Mouse (Mus musculus) midbrain, embryonic 13.5 days (tissue): ENCODE data around the gene Fibcd1. TPM values are rescaled to one million over a fixed set of nuclear protein-coding genes. Genes with fewer than 3 reads are reported as not detected.

Experiments used
- ATAC-seq: fragments of 200-750 bp; cut with Nextera tagmentation; 2 replicates; pipeline ENCODE4 v1.8.0; 2017; ENCODE audit warnings: mild to moderate bottlenecking, moderate TSS enrichment, moderate library complexity
- H3K27ac ChIP-seq: fragments of 300-500 bp; sonication (generic); 2 replicates; pipeline ENCODE4 v1.5.1; 2015; ENCODE audit warnings: inconsistent platforms, mild to moderate bottlenecking, moderate library complexity
- H3K27me3 ChIP-seq: fragments of 300-500 bp; sonication (generic); 2 replicates; pipeline ENCODE4 v1.6.1; 2015; ENCODE audit warnings: mild to moderate bottlenecking, inconsistent platforms
- H3K36me3 ChIP-seq: fragments of 300-500 bp; sonication (generic); 2 replicates; pipeline ENCODE4 v1.6.1; 2015; ENCODE audit warnings: mild to moderate bottlenecking, inconsistent platforms
- H3K4me1 ChIP-seq: fragments of 300-500 bp; sonication (generic); replicated peaks from 2 replicates; pipeline ENCODE4 v1.6.1; 2015; ENCODE audit warnings: inconsistent platforms
- H3K4me2 ChIP-seq: fragments of 300-500 bp; sonication (generic); replicated peaks from 2 replicates; pipeline ENCODE4 v1.6.1; 2015; ENCODE audit warnings: moderate library complexity, mild to moderate bottlenecking, inconsistent platforms
- H3K4me3 ChIP-seq: fragments of 300-500 bp; sonication (generic); replicated peaks from 2 replicates; pipeline ENCODE4 v1.5.1; 2015; ENCODE audit warnings: mild to moderate bottlenecking, inconsistent platforms
- H3K9ac ChIP-seq: fragments of 300-500 bp; sonication (generic); replicated peaks from 2 replicates; pipeline ENCODE4 v1.6.1; 2015; ENCODE audit warnings: mild to moderate bottlenecking, inconsistent platforms
- H3K9me3 ChIP-seq: fragments of 300-500 bp; sonication (generic); 2 replicates; pipeline ENCODE4 v1.6.1; 2016; ENCODE audit warnings: mild to moderate bottlenecking, inconsistent platforms
- WGBS: fragments of 180-500 bp; shearing (Covaris S2); methylation state at CpG from one replicate; pipeline ENCODE4 v1.1.7; 2015; 5-methylcytosine and 5-hydroxymethylcytosine counted together
- polyA plus RNA-seq: library from polyadenylated mRNA; unstranded; fragments of >200 nt; fragmentation: Nextera tagmentation; extraction: Ambion mirVana; gene quantifications from 2 replicates; pipeline ENCODE4 v1.2.1, GENCODE M21; 2015

Fibcd1 gene
- polyA plus RNA-seq, 1 experiment from 2014 or later: 11.2 TPM

- WGBS: 49% methylated on average over 12 of the region's 12 CpGs
- H3K4me2 ChIP-seq: no peak overlapping the region
- no peak for ATAC-seq
- no peaks in the 10 kb centered on the region for H3K36me3 ChIP-seq
- peaks cover 30% of the 10 kb centered on the region for H3K4me1 ChIP-seq
- H3K27ac ChIP-seq: no peak overlapping the region
- no peaks in the 10 kb centered on the region for H3K9me3 ChIP-seq
- H3K27me3 ChIP-seq: peaks cover 47% of the 10 kb centered on the region
- no peak overlapping the region for H3K4me3 ChIP-seq
- H3K9ac ChIP-seq: no peak overlapping the region
These were observed 4.3 kb upstream of the Fibcd1 start for GRCm38 (mm10) chr2:31850141-31850540.

GRCm38 (mm10) chr2:31847908-31848307 lies 2.1 kb upstream of the Fibcd1 start:
- Histone ChIP-seq H3K9me3 (no peaks in the 10 kb centered on the region), H3K4me1 (peaks cover 32% of the 10 kb centered on the region), H3K4me2 (no peak overlapping the region), H3K4me3 (no peak overlapping the region), H3K9ac (no peak overlapping the region), H3K27ac (no peak overlapping the region), H3K36me3 (no peaks in the 10 kb centered on the region), H3K27me3 (peaks cover 66% of the 10 kb centered on the region)
- 0 out of 2 replicates have a peak, but pooled peaks have one; percentile 24 for ATAC-seq
- WGBS: 21% methylated on average over 6 of the region's 6 CpGs

- H3K36me3 ChIP-seq: no peaks in the 10 kb centered on the region
- H3K27ac ChIP-seq: no peak overlapping the region
- peak overlapping the region; percentile 53 for H3K4me3 ChIP-seq
- peak overlapping the region; percentile 80 for H3K4me2 ChIP-seq
- H3K9me3 ChIP-seq: no peaks in the 10 kb centered on the region
- peaks cover 69% of the 10 kb centered on the region for H3K27me3 ChIP-seq
- ATAC-seq: no peak
- peaks cover 32% of the 10 kb centered on the region for H3K4me1 ChIP-seq
- WGBS: 4% methylated on average over 35 of the region's 35 CpGs
- peak overlapping the region; percentile 69 for H3K9ac ChIP-seq
These were observed 1.2 kb upstream of the Fibcd1 start for GRCm38 (mm10) chr2:31846692-31847660.

- ATAC-seq: peak; percentile 37
- Histone ChIP-seq H3K4me1 (peaks cover 35% of the 10 kb centered on the region), H3K9ac (peak overlapping the region; percentile 69), H3K36me3 (no peaks in the 10 kb centered on the region), H3K4me2 (peak overlapping the region; percentile 80), H3K27ac (no peak overlapping the region), H3K27me3 (peaks cover 64% of the 10 kb centered on the region), H3K4me3 (peak overlapping the region; percentile 53), H3K9me3 (no peaks in the 10 kb centered on the region)
- 2% methylated on average over 23 of the region's 26 CpGs for WGBS
These were observed 301 bp downstream of the Fibcd1 start for GRCm38 (mm10) chr2:31845512-31845895.

- H3K27me3 ChIP-seq: peaks cover 71% of the 10 kb centered on the region
- H3K9me3 ChIP-seq: no peaks in the 10 kb centered on the region
- peak overlapping the region; percentile 52; the same call in 1 of the 2 replicates for H3K27ac ChIP-seq
- peak overlapping the region; percentile 53 for H3K4me3 ChIP-seq
- H3K9ac ChIP-seq: no peak overlapping the region
- 1% methylated on average over 10 of the region's 10 CpGs for WGBS
- H3K4me1 ChIP-seq: peaks cover 31% of the 10 kb centered on the region
- ATAC-seq: peak; percentile 78
- H3K36me3 ChIP-seq: no peaks in the 10 kb centered on the region
- H3K4me2 ChIP-seq: peak overlapping the region; percentile 80
These were observed 1.1 kb downstream of the Fibcd1 start for GRCm38 (mm10) chr2:31844729-31845136.

GRCm38 (mm10) chr2:31838868-31839267 lies 6.9 kb downstream of the Fibcd1 start:
- H3K9ac ChIP-seq: no peak overlapping the region
- no peak for ATAC-seq
- H3K4me3 ChIP-seq: no peak overlapping the region
- peaks cover 30% of the 10 kb centered on the region for H3K4me1 ChIP-seq
- no peak overlapping the region for H3K4me2 ChIP-seq
- no peaks in the 10 kb centered on the region for H3K36me3 ChIP-seq
- peaks cover 34% of the 10 kb centered on the region for H3K27me3 ChIP-seq
- H3K9me3 ChIP-seq: no peaks in the 10 kb centered on the region
- 45% methylated on average over 1 of the region's 1 CpGs for WGBS
- no peak overlapping the region for H3K27ac ChIP-seq

DNA sequence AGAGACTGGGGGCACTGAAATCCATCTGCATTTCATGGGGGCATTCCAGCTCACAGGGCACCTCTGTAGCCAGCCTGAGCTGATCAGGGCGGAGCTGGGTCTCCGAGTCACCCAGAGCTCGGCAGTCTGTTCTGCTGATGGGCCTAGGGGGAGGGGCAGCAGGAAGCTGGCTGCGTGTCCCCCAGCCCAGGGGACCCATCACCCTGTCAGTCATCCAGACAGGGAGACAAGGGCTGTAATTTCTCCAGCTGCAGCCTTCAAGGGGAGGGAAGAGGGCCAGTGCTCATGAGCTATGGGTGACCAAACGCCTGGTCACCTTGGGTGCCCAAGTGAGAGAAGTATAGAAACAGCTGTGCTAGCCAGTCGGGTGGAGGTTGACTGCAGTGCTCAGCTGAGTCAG lies 8.8 kb downstream of the Fibcd1 start:
- Histone ChIP-seq H3K4me3 (no peak overlapping the region), H3K9me3 (no peaks in the 10 kb centered on the region), H3K27ac (no peak overlapping the region), H3K27me3 (peaks cover 24% of the 10 kb centered on the region; the same call in 1 of the 2 replicates), H3K4me1 (peaks cover 30% of the 10 kb centered on the region), H3K36me3 (no peaks in the 10 kb centered on the region), H3K4me2 (no peak overlapping the region), H3K9ac (peak overlapping the region; percentile 6; the same call in 1 of the 2 replicates)
- ATAC-seq: no peak
- WGBS: 32% methylated on average over 6 of the region's 6 CpGs

GRCm38 (mm10) chr2:31836091-31836490 lies 9.7 kb downstream of the Fibcd1 start:
- ATAC-seq: no peak
- Histone ChIP-seq H3K4me3 (no peak overlapping the region), H3K9ac (no peak overlapping the region), H3K4me2 (no peak overlapping the region), H3K27me3 (peaks cover 28% of the 10 kb centered on the region; the same call in 1 of the 2 replicates), H3K36me3 (no peaks in the 10 kb centered on the region), H3K9me3 (no peaks in the 10 kb centered on the region), H3K4me1 (peaks cover 27% of the 10 kb centered on the region), H3K27ac (peak overlapping the region; percentile 19; the same call in 1 of the 2 replicates)
- WGBS: 52% methylated on average over 10 of the region's 10 CpGs

DNA sequence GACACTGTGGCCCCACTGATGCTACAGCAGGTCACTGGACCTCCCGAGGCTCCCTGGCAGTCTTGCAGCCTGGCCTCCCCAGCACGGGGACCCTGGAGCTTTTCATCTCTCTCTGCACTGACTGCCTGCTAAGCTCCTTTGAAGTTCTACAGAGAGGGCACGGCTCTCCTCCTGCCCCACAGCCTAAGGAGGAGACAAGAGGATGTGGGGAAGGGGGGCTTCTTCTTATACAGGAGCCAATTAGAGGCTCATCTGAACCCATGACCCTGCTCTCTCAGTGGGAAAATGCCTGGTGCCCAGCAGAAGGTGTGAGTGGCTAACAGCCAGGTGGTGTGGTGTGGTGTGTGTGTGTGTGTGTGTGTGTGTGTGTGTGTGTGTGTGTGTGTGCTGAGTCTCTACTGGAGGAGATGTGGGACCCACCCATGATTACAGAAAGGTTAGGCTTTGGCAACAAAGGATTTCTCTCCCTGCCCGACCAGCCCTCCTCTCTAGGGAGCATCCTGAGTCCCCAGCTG lies 17.4 kb downstream of the Fibcd1 start:
- H3K9ac ChIP-seq: no peak overlapping the region
- peak overlapping the region; percentile 73 for H3K27ac ChIP-seq
- H3K36me3 ChIP-seq: no peaks in the 10 kb centered on the region
- H3K9me3 ChIP-seq: no peaks in the 10 kb centered on the region
- H3K4me2 ChIP-seq: no peak overlapping the region
- no peak overlapping the region for H3K4me3 ChIP-seq
- peak; percentile 55; the same call in 1 of the 2 replicates for ATAC-seq
- 11% methylated on average over 4 of the region's 4 CpGs for WGBS
- H3K27me3 ChIP-seq: 0 out of 2 replicates have a peak, but pooled peaks cover 11% of the 10 kb centered on the region
- peaks cover 58% of the 10 kb centered on the region for H3K4me1 ChIP-seq

DNA sequence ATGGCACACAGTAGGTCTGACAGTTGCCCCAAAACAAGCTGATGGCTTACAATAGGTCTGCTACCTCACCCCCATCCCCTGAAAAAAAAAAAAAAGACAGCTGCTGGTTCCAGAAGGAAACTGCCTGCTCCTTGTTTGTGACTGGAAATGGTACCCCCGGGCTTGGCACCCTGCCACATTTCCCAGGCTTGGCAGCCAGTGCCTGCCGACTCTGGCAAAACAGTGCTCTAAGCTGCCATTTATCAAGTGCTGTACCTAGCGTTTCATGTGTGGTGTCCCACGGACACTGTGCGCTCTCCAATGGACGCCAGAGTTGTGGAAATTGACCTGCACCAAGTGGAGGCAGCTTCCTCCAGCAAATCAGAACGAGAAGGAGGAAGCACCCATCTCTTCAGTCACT lies 17.9 kb downstream of the Fibcd1 start:
- WGBS: 43% methylated on average over 7 of the region's 7 CpGs
- Histone ChIP-seq H3K4me1 (peaks cover 63% of the 10 kb centered on the region), H3K4me3 (no peak overlapping the region), H3K9ac (no peak overlapping the region), H3K36me3 (no peaks in the 10 kb centered on the region), H3K27ac (peak overlapping the region; percentile 73), H3K9me3 (no peaks in the 10 kb centered on the region), H3K4me2 (no peak overlapping the region), H3K27me3 (0 out of 2 replicates have a peak, but pooled peaks cover 11% of the 10 kb centered on the region)
- ATAC-seq: 0 out of 2 replicates have a peak, but pooled peaks have one; percentile 24

- Histone ChIP-seq H3K4me1 (peaks cover 78% of the 10 kb centered on the region), H3K4me2 (no peak overlapping the region), H3K27ac (no peak overlapping the region), H3K36me3 (no peaks in the 10 kb centered on the region), H3K4me3 (no peak overlapping the region), H3K27me3 (peaks cover 4% of the 10 kb centered on the region; the same call in 1 of the 2 replicates), H3K9me3 (no peaks in the 10 kb centered on the region), H3K9ac (no peak overlapping the region)
- ATAC-seq: no peak
- WGBS: 90% methylated on average over 14 of the region's 14 CpGs
These were observed 19.4 kb downstream of the Fibcd1 start for GRCm38 (mm10) chr2:31826094-31827085.
